Mouse (Mus musculus): ENCODE data around the gene Ppih. TPM values are rescaled to one million over a fixed set of nuclear protein-coding genes. Genes with fewer than 3 reads are reported as not detected.

The Ppih gene
- total RNA-seq, 1 experiment = 127 TPM

DNA sequence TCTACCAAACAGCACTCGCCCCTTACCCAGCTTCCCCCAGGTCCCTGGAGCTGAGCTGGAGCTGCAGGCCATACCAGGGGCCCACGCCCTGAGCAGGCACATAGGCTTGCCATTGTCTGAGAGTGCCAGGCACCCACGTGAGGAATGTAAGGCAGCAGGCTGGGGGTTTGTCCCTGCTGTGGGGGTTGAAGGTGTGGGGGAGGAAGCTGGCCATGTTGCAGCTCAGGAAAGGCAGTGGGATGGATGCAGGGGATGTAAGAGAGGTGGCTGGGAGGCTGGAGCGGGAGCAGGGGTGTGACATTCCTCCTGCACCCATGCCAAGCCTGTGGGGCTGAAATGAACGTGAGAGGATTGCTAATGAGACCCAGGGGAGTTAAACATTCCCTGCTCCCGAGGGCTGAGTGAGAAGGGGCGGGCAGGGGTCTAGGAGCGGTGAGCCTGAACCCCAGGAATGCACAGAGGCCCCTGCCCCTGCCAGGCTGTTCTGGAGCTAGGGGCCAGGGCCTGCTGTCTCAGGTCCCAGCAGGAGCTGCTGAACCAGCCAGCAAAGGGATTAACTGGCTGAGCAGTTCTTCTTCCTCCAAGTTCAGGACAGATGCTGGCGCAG lies 66.2 kb downstream of the Ppih start:
- H3K9ac ChIP-seq (ENCODE audit: insufficient read depth, low read depth, low read length, poor library complexity, severe bottlenecking) = no peak overlapping the region
- peaks cover 0 to 3% of the 10 kb centered on the region in 2 experiments; a peak in 1 of 4 replicates for H3K4me1 ChIP-seq (ENCODE audit: control insufficient read depth in 2 of 2, insufficient read depth in 2 of 2, low read length in 2 of 2, poor library complexity in 1 of 2)
- H3K36me3 ChIP-seq (ENCODE audit: control insufficient read depth, insufficient read depth, low read length, poor library complexity, severe bottlenecking) = no peaks in the 10 kb centered on the region
- in situ Hi-C loops (cut with MboI; ENCODE audit: low sequenced_read_pairs in 2 of 2, unreplicated experiment in 2 of 2) = no loop called here
- H3K9me3 ChIP-seq (ENCODE audit: control insufficient read depth, insufficient read depth, low read depth, low read length) = no peaks in the 10 kb centered on the region
- TF ChIP-seq MAFK (IDR thresholded peaks at IDR 0.05; ENCODE audit: insufficient read depth, low read depth, low read length) (no peak), ZC3H11A (IDR thresholded peaks at IDR 0.05; ENCODE audit: borderline replicate concordance, low read depth, low read length) (no peak), ZNF384 (IDR thresholded peaks at IDR 0.05; ENCODE audit: low read depth, low read length) (no peak), HCFC1 (IDR thresholded peaks at IDR 0.05; ENCODE audit: borderline replicate concordance, insufficient read depth, low read length) (no peak), CHD2 (IDR thresholded peaks at IDR 0.05; ENCODE audit: low read depth, low read length) (no peak)
- no peak overlapping the region for H3K4me3 ChIP-seq (ENCODE audit: insufficient read depth in 1 of 2, low read depth in 1 of 2, low read length in 2 of 2, poor library complexity in 1 of 2, severe bottlenecking in 1 of 2)
- no peak for DNase-seq (ENCODE audit: low read depth, low spot score)
- H3K27ac ChIP-seq (ENCODE audit: insufficient read depth, low read depth, low read length, poor library complexity, severe bottlenecking) = no peak overlapping the region

DNA sequence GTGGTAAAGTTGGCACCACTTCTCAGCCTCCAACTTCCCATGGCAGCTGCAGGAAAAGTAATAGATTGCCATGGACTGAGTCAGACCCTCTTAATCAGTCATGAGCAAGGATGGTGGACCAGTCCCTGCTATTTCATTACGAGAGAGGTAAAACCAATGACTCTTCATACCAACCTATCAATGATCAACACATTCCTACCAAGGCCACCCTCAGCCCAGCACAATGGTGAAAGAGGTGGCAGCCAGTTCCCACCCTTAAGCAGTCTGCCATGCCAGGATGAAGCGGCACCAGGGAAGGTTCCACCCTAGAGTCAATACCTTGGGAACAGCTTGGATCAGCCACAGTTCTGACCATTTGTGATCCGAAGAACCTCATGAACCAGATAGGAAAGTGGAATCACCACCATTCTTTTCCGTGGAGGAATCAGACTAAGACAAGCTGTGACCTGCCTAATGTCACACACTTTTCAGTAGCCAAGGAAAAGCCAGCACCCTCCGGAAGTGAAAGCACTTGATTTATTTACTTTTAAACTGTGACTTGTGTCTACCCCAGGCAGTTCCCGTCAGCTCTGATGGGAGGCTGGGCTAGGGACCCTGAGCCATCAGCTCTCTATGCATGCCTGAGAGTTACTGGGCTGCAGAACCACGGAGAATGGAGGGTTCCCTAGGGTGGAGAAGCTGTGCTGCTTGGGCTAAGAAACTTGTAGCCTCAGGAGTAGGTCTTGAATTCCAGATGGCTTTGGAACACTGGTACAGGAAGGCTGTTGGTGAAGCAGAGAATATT lies 68.1 kb downstream of the Ppih start:
- Histone ChIP-seq H3K4me3 (ENCODE audit: insufficient read depth in 1 of 2, low read depth in 1 of 2, low read length in 2 of 2, poor library complexity in 1 of 2, severe bottlenecking in 1 of 2) (no peak overlapping the region), H3K36me3 (ENCODE audit: control insufficient read depth, insufficient read depth, low read length, poor library complexity, severe bottlenecking) (peaks cover 2% of the 10 kb centered on the region; the same call in 1 of the 2 replicates), H3K4me1 (ENCODE audit: control insufficient read depth in 2 of 2, insufficient read depth in 2 of 2, low read length in 2 of 2, poor library complexity in 1 of 2) (peaks cover 0 to 11% of the 10 kb centered on the region in 2 experiments; a peak in 2 of 4 replicates), H3K9me3 (ENCODE audit: control insufficient read depth, insufficient read depth, low read depth, low read length) (no peaks in the 10 kb centered on the region), H3K27ac (ENCODE audit: insufficient read depth, low read depth, low read length, poor library complexity, severe bottlenecking) (no peak overlapping the region), H3K9ac (ENCODE audit: insufficient read depth, low read depth, low read length, poor library complexity, severe bottlenecking) (no peak overlapping the region)
- DNase-seq (ENCODE audit: low read depth, low spot score) = no peak
- no peak for TF ChIP-seq ZC3H11A (IDR thresholded peaks at IDR 0.05; ENCODE audit: borderline replicate concordance, low read depth, low read length)
- TF ChIP-seq CHD2 (IDR thresholded peaks at IDR 0.05; ENCODE audit: low read depth, low read length) = no peak
- TF ChIP-seq ZNF384 (IDR thresholded peaks at IDR 0.05; ENCODE audit: low read depth, low read length) = no peak
- TF ChIP-seq HCFC1 (IDR thresholded peaks at IDR 0.05; ENCODE audit: borderline replicate concordance, insufficient read depth, low read length) = no peak
- no peak for TF ChIP-seq MAFK (IDR thresholded peaks at IDR 0.05; ENCODE audit: insufficient read depth, low read depth, low read length)
- in situ Hi-C loops (cut with MboI; ENCODE audit: low sequenced_read_pairs in 2 of 2, unreplicated experiment in 2 of 2) = no loop called here

Other genes starting within 250 kb of the Ppih start
- gene Slc2a1, start 211.8 kb downstream of the Ppih start, total RNA-seq (2012; rRNA removed) = 526 and 1,358 TPM in 2 replicates
- 3.9 and 5.4 TPM in 2 replicates for gene Zfp691, start 146.4 kb downstream of the Ppih start, total RNA-seq (2012; rRNA removed)
- 0.18 TPM in 1 of 2 replicates, not detected in the other for gene Ermap, start 130.5 kb downstream of the Ppih start, total RNA-seq (2012; rRNA removed)
- gene Svbp, start 125.2 kb downstream of the Ppih start, total RNA-seq (2012; rRNA removed) = 29.9 and 33.0 TPM in 2 replicates
- not detected in 2 replicates for gene Tmem269, start 102.3 kb downstream of the Ppih start, total RNA-seq (2012; rRNA removed)
- gene AU022252, start 87.8 kb downstream of the Ppih start, total RNA-seq (2012; rRNA removed) = 17.1 and 18.3 TPM in 2 replicates
- 61.9 and 113 TPM in 2 replicates for gene P3h1, start 87.6 kb downstream of the Ppih start, total RNA-seq (2012; rRNA removed)
- 0.18 and 0.63 TPM in 2 replicates for gene Cldn19, start 65.1 kb downstream of the Ppih start, total RNA-seq (2012; rRNA removed)
- 574 and 855 TPM in 2 replicates for gene Ybx1, start 25.9 kb downstream of the Ppih start, total RNA-seq (2012; rRNA removed)
- 2.7 and 3.1 TPM in 2 replicates for gene Ccdc30, start 95.0 kb upstream of the Ppih start, total RNA-seq (2012; rRNA removed)
- gene Ppcs, start 101.9 kb upstream of the Ppih start, total RNA-seq (2012; rRNA removed) = 23.9 and 30.4 TPM in 2 replicates
- not detected in 2 replicates for gene Zmynd12, start 102.3 kb upstream of the Ppih start, total RNA-seq (2012; rRNA removed)
- 1.1 and 1.5 TPM in 2 replicates for gene Rimkla, start 172.1 kb upstream of the Ppih start, total RNA-seq (2012; rRNA removed)
- 17.4 and 17.7 TPM in 2 replicates for gene Foxj3, start 216.5 kb upstream of the Ppih start, total RNA-seq (2012; rRNA removed)
- gene Frg2f1, start 219.0 kb upstream of the Ppih start, total RNA-seq (2012; rRNA removed) = 3.1 and 5.2 TPM in 2 replicates